Mouse (Mus musculus): Measurements from ENCODE around the gene Anks1.
A peak's percentile ranks its signal among the peaks of the same experiment; 100 is the strongest.

Gene Anks1

GRCm38 (mm10) chr17:28000851-28001250 lies 91.7 kb downstream of the Anks1 start:
- no peak for DNase-seq

DNA sequence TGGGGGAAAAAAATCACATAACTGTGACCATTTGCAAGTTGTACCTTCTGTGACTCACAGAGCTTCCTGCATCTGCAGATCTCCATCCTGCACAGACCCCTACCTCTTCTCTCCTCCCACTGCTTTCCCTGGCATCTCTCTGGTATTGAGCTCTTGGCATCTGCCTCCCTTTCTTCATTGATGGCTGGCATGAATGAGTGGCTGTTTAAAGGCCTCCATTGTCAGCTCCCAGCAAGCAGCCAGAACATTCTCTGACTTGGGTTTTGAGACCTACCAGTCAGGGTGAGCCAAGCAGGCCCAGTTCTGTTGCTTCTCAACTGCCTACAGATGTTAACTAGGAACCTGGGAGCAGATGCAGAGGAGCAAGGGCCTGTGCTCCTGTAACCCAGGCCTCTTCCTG lies 96.3 kb downstream of the Anks1 start:
- no peak for DNase-seq

GRCm38 (mm10) chr17:28006208-28006607 lies 97.1 kb downstream of the Anks1 start:
- no peak for DNase-seq

GRCm38 (mm10) chr17:28006611-28007010 lies 97.5 kb downstream of the Anks1 start:
- DNase-seq = no peak

DNA sequence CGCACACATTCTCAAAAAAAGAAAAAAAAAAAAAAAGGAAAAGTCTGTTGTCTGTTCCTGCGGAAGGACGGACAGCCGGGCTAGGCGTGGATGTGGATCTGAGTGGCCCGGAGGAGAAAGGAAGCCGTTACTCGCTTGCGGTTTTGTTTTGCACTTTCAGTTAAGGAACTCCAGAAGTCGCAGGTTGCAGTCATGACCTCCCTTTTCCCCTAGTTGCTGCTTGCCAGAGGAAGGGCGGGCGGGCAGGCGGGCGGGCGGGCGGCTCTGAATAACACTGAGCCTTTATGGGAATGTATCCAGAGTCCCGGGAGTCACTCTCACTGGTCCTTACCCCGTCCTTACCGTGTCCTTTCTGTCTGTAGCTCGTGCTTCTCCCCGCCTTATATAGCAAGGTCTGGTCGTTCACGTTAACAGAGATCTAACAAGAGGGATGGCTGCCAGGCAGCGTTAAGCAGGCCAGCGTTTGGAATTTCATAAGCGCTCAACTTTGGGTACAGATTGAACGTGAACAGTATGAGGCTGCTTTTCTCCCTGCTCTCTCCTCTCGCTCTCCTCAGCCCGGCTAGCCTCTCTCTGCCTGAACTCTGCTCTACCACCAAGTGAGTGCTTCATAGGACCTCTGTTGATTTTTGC lies 98.2 kb downstream of the Anks1 start:
- no peak for DNase-seq

DNA sequence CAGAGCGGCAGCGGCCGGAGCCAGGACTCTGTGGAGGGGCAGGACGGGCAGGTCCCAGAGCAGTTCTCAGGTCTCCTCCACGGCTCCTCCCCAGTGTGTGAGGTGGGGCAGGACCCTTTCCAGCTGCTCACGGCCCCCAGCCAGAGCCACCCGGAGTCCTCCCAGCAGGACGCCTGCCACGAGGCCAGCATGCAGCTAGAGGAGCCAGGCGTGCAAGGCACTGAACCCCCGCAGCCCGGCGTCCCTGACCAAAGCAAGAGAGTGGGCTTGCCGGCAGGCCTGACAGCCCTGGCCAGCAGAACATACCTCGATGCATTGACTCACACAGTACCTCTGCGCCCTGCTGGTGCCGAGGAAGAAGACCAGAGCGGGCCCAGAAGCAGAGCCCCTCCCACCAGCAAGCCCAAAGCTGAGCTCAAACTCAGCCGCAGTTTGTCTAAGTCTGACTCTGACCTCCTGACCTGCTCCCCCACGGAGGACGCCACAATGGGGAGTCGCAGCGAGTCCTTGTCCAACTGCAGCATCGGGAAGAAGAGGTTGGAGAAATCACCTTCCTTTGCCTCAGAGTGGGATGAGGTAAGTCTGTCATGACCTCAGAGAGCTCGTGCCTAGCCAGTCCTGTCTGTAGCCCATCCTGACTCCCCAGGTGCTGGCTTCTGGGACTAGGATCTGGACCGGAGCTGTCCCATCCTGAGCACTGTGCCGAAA lies 98.9 kb downstream of the Anks1 start:
- no peak for DNase-seq

DNA sequence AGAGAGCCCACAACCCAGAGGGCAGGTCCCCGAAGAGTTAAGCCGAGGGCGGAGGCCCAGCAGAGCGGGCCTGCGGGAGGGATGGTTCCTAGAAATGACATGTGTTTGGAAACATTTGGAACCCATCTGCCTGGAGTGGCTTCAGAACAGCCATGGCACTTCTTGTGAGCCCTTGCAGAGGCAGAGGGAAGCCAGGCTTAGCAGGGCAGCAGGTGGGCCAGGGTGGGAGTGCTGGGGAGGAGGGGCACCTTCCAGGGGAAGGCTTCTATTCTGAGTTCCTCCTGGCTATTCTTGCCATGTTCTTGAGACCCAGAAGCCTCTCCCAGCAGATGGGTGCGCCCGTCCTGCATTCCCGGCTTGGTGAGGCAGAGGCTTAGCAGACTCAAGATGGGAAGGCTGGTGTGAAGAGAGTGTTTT lies 99.5 kb downstream of the Anks1 start:
- no peak for DNase-seq

DNA sequence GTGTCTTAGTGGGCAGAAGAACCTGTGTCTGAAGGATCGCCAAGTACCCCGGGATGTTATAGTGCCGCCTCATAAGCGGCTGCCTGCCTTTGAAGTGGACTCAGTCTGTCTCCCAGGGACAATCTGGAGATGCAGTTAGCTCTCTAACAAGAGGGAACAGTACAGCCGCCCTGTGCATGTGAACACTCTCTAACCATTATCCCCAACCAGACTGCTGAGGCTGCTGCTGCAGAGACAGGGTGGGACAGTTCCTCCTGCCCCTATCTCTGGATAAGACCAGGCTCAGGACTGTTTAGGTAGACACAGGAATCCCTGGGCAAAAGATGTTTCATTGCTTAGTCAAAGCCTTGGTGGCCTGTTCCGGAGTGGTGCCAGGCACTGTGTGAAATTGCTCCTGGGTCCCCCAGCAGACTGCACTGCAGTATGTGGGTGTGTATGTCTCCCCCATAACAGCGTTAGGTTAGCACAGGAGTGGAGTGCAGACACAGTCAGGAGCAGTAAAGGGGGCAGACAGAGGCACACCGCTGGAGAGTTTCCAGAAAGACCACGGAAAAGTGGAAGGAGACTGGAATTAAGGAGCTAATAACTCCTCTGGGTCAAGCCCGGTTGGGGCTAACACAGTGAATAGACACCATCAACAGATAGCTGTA lies 100.1 kb downstream of the Anks1 start:
- DNase-seq = no peak

DNA sequence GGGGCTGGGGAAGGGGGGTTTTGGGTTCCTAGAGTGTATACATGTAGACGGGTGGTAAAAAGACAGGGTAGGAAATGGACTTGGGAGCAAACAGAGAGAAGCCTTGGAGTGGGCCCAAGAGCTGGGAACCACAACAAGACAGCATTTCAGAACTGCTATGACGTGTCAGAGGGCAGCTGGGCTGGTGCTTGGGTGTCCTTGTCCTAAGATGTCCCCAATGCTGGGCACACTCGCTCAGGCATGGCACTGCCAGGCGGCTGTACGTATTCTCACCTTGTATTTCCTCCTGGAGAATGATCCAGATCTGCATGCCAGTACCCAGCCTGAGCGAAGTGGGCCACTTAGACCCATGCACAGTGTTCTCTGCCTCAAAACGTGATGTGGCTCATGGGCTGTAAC lies 100.6 kb downstream of the Anks1 start:
- DNase-seq = no peak

DNA sequence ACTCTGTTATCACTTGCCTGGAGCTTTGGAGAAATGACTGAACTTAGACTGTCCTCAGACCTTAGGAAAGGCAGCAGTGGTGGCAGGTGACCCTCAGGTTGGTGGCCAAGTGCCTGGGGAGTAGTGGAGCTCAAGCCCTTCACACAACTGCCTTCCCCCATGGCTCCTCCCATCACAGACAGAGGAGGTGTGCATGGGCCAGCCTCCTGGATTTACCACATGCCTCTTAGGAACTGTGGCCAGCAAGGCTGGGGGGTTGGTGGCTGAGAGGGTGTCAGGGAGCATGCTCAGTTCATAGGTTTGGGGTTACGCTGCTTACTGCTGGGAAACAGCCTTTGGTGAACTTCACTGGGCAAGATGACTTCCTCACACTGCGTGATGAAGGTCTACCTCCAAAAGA lies 101.8 kb downstream of the Anks1 start:
- DNase-seq = no peak

DNA sequence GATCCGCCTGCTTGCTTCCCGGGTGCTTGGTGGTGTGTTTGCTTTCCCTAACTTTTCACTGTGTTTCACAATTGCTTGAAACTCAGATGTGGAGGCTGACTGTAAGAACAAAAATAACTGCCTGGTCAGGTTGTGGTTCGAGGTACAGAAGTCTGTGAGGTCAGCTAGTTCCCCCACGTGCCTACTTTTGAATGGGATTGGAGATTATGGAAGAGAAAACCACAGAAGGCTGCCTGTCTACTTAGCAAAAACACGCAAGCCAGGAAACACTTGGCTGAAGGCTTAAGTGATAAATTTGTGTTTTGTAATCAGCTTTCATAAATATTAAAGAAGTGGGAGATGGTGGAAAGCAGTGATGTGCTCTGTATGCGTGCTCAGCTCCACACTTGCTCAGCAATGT lies 103.7 kb downstream of the Anks1 start:
- no peak for DNase-seq

- no peak for DNase-seq
Observed at GRCm38 (mm10) chr17:28013259-28013875, 104.3 kb downstream of the Anks1 start.

- DNase-seq = no peak
Observed at GRCm38 (mm10) chr17:28014449-28014848, 105.3 kb downstream of the Anks1 start.

DNA sequence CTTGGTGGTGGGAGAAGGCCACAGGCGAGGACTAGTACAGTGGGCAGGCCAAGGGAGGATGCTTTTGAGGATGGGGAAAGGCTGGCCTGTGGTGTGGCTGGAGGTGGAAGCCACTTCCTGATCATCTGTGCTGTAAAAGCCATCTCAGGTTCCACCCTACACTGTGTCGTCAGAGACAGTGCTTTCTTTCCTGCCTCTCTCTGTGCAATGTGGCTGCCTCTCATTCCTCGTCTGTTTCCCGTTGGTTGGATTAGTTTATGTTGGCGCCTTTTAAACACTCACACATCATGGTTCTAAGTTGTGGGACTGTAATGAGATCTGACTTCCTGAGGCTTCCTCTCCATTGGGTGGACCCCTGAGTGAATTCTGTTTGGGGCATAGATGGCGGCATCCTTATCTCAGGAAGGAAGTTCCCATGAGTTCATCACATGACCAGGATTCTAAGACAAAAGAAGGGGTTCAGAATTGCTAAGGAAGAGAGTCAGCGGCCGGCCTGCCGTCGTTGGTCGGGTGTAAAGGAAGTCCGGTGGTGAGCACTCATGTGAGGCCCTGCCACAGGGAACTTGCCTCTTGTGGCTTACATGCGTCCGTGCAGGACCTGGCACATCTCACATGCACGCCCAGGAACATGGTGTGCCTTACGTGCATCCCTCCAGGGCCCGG lies 106.1 kb downstream of the Anks1 start:
- DNase-seq = no peak

GRCm38 (mm10) chr17:28016056-28016797 lies 107.1 kb downstream of the Anks1 start:
- DNase-seq = peak; percentile 62 to 72

DNA sequence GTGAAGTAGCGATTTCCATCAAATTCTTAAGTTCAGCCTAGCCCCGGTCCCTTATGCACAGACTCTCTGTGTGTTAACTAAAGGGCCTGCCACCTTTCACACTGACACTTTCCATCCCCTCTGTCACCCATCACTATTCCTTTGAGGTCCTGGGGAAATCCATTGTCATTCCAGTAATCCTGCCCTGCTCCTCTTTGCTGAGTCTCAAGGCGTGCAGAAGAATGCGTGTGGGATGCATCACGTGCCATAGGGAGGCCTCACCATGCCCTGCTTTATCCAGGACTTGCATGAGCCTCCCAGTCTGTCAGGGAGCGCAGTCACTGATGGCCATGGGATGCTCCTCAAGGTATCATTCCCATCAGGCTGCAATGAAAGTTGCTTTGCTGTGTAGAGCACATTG lies 109.2 kb downstream of the Anks1 start:
- DNase-seq = no peak

DNA sequence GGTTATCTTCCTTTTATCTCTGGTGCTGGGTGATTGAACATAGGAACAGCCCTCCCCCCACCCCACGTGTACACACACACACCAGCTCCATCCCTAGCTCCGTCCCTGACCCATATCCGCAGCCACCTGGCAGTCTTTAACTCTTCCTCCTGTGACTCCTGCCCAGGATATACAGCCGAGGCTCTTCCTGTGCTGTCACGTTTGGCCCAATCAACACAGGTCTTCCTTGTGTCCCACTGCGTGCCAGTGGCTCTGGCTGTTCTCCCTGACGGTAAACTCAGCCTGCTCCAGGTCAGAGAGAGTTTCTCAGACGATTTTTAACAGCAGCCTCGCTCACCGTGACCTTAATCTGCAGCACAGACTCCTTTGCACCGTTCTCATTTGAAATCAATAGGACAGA lies 109.7 kb downstream of the Anks1 start:
- peak; percentile 49 to 56 for DNase-seq

GRCm38 (mm10) chr17:28019785-28020696 lies 110.9 kb downstream of the Anks1 start:
- DNase-seq = no peak

DNA sequence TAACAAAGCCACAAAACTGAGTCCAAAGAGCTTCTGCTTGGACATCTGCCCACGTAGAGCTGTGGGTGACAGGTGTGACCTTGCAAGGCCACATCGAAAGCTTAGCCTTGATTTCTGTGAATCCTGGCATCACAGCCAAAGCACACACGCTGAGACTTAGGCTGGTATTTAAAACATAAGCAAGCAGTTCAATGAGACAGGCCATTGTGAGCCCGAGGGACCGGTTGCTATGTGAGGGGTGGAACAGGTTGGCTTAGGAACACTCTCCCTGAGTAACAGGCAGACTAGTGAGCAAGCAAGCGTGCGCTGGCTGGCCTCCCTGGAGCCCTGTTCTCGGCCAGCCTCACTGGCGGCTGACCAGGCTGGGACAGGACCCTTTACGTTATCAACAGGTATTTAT lies 112.8 kb downstream of the Anks1 start:
- no peak for DNase-seq

DNA sequence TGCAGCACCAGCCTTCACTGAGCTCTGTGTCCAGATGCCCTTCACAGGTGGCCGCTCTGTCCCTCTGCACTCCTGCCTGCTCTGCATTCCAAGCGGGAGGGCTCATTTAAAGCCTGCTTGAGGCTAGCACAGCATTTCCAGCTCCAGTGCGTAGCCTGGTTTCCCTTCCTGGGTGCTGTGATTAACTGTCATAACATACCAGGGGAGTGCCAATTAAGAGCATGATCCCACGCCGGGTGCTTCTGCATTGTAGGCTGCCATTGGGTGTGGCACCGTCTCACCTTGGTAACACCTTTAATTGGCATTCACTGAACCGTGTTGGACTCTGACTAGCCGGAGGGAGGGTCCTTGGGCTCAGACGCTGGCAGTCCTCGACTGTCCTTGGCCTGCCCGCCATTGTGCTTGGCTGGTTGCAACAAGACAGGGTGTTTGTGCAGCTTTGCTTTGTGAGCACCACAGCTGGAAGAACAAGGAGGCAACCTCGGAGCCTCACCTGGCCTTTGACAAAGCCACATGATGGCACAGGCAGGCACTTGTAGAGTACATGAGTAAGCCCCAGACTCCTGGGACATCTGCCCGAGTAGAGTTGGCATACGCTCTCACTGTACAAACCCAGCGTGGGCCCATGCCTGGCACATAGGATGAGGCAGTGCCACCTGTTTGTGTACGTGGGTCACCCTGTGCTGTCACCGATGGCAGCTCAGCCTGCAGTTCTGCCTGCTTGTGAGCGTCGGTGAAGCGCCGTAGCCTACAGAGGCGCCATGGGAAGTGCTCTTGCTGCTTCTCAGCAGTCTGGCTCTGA lies 113.9 kb downstream of the Anks1 start:
- peak; percentile 61 to 63 for DNase-seq

DNA sequence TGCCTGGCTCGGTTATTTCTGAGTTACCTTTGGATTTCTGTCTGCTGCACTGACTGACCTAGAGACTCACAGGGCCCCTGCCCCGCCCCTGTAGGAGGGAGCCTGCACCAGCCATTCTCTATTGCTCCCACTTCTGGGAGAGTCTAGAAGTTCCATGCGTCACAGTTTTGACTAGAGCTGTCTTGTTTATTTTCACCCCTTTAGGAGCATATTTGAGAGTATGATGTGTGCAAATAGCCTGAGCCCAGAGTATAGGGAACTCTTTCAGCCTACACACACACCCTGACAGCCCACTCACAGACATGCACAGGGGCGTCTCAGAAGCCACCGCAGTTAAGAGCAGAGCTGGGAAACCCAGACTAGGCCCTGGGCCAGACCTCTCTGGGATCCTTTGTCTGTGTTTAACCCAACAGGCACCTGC lies 116.4 kb downstream of the Anks1 start:
- no peak for DNase-seq

Data from cerebellum, adult 18-20 months (tissue).